Mouse (Mus musculus) liver, embryonic 13.5 days (tissue): ENCODE data around the gene Nup107. TPM values are rescaled to one million over a fixed set of nuclear protein-coding genes. Genes with fewer than 3 reads are reported as not detected.
"Not testable (repeated sequence)": the region's sequence is repeated elsewhere in the genome, so short reads cannot be mapped to it uniquely, and the experiment has no call there.

Experiments
- ATAC-seq: fragments of 200-750 bp; cut with Nextera tagmentation; 2 replicates; pipeline ENCODE4 v1.8.0; 2017; ENCODE audit warnings: low read depth, mild to moderate bottlenecking, moderate number of reproducible peaks, moderate library complexity
- DNase-seq: peaks from one replicate; pipeline ENCODE4 v3.0.0; 2022
- H3K27ac ChIP-seq: fragments of 300-500 bp; sonication (generic); 2 replicates; pipeline ENCODE4 v1.5.1; 2015; ENCODE audit warnings: moderate library complexity, mild to moderate bottlenecking, inconsistent platforms
- H3K27me3 ChIP-seq: fragments of 300-500 bp; sonication (generic); 2 replicates; pipeline ENCODE4 v1.6.1; 2015; ENCODE audit warnings: mild to moderate bottlenecking, inconsistent platforms
- H3K36me3 ChIP-seq: fragments of 300-500 bp; sonication (generic); 2 replicates; pipeline ENCODE4 v1.6.1; 2015; ENCODE audit warnings: mild to moderate bottlenecking, inconsistent platforms
- H3K4me1 ChIP-seq: fragments of 300-500 bp; sonication (generic); replicated peaks from 2 replicates; pipeline ENCODE4 v1.6.1; 2015; ENCODE audit warnings: inconsistent platforms
- H3K4me2 ChIP-seq: fragments of 300-500 bp; sonication (generic); 2 replicates; pipeline ENCODE4 v1.6.1; 2015; ENCODE audit warnings: inconsistent platforms, mild to moderate bottlenecking, moderate library complexity
- H3K4me3 ChIP-seq: fragments of 300-500 bp; sonication (generic); replicated peaks from 2 replicates; pipeline ENCODE4 v1.5.1; 2015; ENCODE audit warnings: mild to moderate bottlenecking, inconsistent platforms
- H3K9ac ChIP-seq: fragments of 300-500 bp; sonication (generic); 2 replicates; pipeline ENCODE4 v1.6.1; 2015; ENCODE audit warnings: mild to moderate bottlenecking, inconsistent platforms
- H3K9me3 ChIP-seq: fragments of 300-500 bp; sonication (generic); replicated peaks from 2 replicates; pipeline ENCODE4 v1.6.1; 2016; ENCODE audit warnings: inconsistent platforms
- WGBS: fragments of 180-500 bp; shearing (Covaris S2); methylation state at CpG from one replicate; pipeline ENCODE4 v1.1.7; 2015; ENCODE audit not compliant: insufficient replicate concordance; 5-methylcytosine and 5-hydroxymethylcytosine counted together
- polyA plus RNA-seq: library from polyadenylated mRNA; unstranded; fragments of >200 nt; fragmentation: Nextera tagmentation; extraction: Ambion mirVana; gene quantifications from 2 replicates; pipeline ENCODE4 v1.2.1, GENCODE M21; 2015

Nup107 gene
- polyA plus RNA-seq, 1 experiment from 2014 or later = 54.8 TPM

- 84% methylated on average over 10 of the region's 10 CpGs for WGBS
- Histone ChIP-seq H3K9me3 (no peaks in the 10 kb centered on the region), H3K36me3 (peaks cover 96% of the 10 kb centered on the region), H3K9ac (no peak overlapping the region), H3K27me3 (no peaks in the 10 kb centered on the region), H3K27ac (no peak overlapping the region), H3K4me1 (no peaks in the 10 kb centered on the region), H3K4me2 (no peak overlapping the region), H3K4me3 (no peak overlapping the region)
- no peak for ATAC-seq
- DNase-seq = no peak
Measured at GRCm38 (mm10) chr10:117759844-117760630, 32.5 kb downstream of the Nup107 start.

GRCm38 (mm10) chr10:117758749-117759727 is 33.5 kb downstream of the Nup107 start:
- ATAC-seq = no peak
- Histone ChIP-seq H3K9me3 (no peaks in the 10 kb centered on the region), H3K4me3 (no peak overlapping the region), H3K27ac (no peak overlapping the region), H3K4me2 (no peak overlapping the region), H3K36me3 (peaks cover 98% of the 10 kb centered on the region), H3K4me1 (peaks cover 3% of the 10 kb centered on the region; the same call in 1 of the 2 replicates), H3K27me3 (no peaks in the 10 kb centered on the region), H3K9ac (no peak overlapping the region)
- WGBS = 83% methylated on average over 18 of the region's 18 CpGs
- no peak for DNase-seq

DNA sequence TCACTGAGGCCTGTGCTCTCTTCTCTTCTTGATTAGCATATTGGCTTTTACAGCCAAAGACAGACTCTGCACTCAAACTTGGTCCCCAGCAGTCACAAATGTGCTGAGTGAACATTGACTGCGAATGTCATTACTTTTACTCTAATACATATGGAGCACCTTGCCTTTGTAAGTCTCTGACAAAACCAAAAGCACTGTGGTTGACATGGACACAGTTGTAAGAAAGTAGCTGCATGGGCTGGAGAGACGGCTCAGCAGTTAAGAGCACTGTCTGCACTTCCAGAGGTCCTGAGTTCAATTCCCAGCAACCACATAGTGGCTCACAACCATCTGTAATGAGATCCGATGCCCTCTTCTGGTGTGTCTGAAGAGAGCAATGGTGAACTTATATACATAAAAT is 34.2 kb downstream of the Nup107 start:
- not testable (repeated sequence) for H3K27me3 ChIP-seq, DNase-seq, H3K9ac ChIP-seq, H3K4me3 ChIP-seq, H3K4me1 ChIP-seq, H3K27ac ChIP-seq, H3K9me3 ChIP-seq, ATAC-seq, H3K4me2 ChIP-seq
- peaks cover 96% of the 10 kb centered on the region for H3K36me3 ChIP-seq
- WGBS = 92% methylated on average over 3 of the region's 3 CpGs

DNA sequence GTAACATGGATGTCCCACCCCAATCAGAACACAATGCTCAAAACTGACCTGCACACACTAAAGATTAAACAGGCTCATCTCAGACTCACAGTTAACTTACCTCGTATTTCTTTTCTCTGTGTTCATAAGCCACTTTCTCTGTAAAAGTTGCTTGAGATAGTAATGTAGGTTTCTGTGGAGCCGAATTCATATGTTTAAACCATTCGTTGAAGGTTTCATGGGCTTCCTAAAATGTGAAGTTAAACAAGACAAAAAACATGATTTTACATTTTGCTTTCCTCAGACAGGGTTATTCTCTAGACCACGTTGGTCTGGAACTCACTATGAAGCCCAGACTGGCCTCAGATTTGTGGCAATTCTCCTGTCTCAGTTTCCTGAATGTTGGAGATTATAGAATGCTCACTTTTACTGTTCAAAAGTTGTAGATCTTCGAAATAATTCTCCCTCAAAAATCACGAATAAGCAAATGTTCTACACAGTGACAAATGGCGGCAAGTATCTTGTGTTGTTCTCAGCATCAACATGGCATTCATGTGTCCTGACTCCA is 34.6 kb downstream of the Nup107 start:
- ATAC-seq (no peak), DNase-seq (no peak)
- no peak overlapping the region for H3K27ac ChIP-seq
- H3K36me3 ChIP-seq = peaks cover 96% of the 10 kb centered on the region
- H3K4me3 ChIP-seq = no peak overlapping the region
- WGBS = 81% methylated on average over 7 of the region's 7 CpGs
- peaks cover 3% of the 10 kb centered on the region; the same call in 1 of the 2 replicates for H3K4me1 ChIP-seq
- H3K9me3 ChIP-seq = no peaks in the 10 kb centered on the region
- no peaks in the 10 kb centered on the region for H3K27me3 ChIP-seq
- H3K9ac ChIP-seq = no peak overlapping the region
- no peak overlapping the region for H3K4me2 ChIP-seq

- Histone ChIP-seq H3K9ac (no peak overlapping the region), H3K27ac (no peak overlapping the region), H3K4me1 (peaks cover 3% of the 10 kb centered on the region; the same call in 1 of the 2 replicates), H3K4me3 (no peak overlapping the region), H3K36me3 (peaks cover 96% of the 10 kb centered on the region), H3K9me3 (no peaks in the 10 kb centered on the region), H3K4me2 (no peak overlapping the region), H3K27me3 (no peaks in the 10 kb centered on the region)
- no peak for ATAC-seq
- WGBS = 68% methylated on average over 1 of the region's 1 CpGs
- no peak for DNase-seq
Measured at GRCm38 (mm10) chr10:117757259-117757658, 35.2 kb downstream of the Nup107 start.

DNA sequence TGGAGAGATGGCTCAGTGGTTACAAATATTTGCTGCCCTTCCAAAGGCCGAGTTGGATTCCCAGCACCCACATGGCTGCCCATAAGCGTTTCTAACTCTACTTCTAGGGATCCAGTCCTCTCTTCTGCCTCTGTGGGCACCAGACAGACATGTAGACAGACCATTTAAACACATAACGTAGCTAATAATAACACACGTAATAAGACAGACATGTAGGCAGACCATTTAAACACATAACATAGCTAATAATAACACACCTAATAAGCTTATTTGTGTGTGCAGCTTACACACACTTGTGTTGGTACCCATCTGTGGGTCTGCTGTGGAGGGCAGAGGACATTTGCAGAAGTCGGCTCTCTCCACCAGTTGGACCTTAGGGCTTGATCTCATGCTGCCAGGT is 35.7 kb downstream of the Nup107 start:
- Histone ChIP-seq H3K27me3 (no peaks in the 10 kb centered on the region), H3K9me3 (no peaks in the 10 kb centered on the region), H3K36me3 (peaks cover 96% of the 10 kb centered on the region), H3K27ac (no peak overlapping the region), H3K4me1 (peaks cover 3% of the 10 kb centered on the region; the same call in 1 of the 2 replicates), H3K4me2 (no peak overlapping the region), H3K9ac (no peak overlapping the region), H3K4me3 (no peak overlapping the region)
- ATAC-seq (no peak), DNase-seq (no peak)
- WGBS = 81% methylated on average over 5 of the region's 5 CpGs

- Histone ChIP-seq H3K4me1 (peaks cover 3% of the 10 kb centered on the region; the same call in 1 of the 2 replicates), H3K4me3 (no peak overlapping the region), H3K27ac (peak overlapping the region; percentile 44), H3K36me3 (peaks cover 96% of the 10 kb centered on the region), H3K9ac (no peak overlapping the region), H3K27me3 (no peaks in the 10 kb centered on the region), H3K4me2 (no peak overlapping the region), H3K9me3 (no peaks in the 10 kb centered on the region)
- WGBS = 73% methylated on average over 11 of the region's 11 CpGs
- ATAC-seq = 0 out of 2 replicates have a peak, but pooled peaks have one; percentile 11
- DNase-seq = no peak
Measured at GRCm38 (mm10) chr10:117755799-117756467, 36.6 kb downstream of the Nup107 start.

DNA sequence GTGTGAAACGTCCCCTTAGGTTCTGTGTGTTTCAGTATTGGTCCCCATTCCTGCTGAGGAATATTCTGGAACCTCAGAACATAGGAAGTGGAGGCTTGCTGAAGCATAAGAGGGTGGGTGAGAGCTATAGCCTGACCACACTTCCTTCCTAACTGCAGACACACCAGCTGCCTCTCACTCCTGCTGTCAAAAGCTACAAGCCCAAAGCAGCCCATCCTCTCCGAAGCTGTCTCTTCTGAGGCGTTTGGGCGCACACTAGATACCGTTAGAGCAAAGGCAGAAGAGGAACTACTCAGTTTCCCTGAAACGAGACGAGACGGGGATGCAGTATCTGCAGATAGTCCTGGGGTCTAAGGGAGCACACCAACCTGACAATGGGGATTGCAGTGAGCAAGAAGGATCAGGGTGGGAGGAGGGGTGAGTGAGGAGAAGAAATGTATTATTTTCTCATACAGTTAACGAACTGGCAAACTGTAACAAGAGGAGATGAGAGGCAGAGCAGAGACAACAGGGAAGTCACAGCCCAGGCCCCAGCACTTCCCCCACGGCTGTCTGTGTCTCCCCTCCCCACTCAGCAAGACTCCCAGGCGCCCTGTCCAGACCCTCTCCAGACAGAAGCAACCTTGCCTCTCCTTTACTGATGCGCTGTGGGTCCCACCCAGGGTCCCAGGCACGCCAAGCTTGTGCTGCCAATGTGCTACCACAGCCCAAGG is 37.3 kb downstream of the Nup107 start:
- peak overlapping the region; percentile 44 for H3K27ac ChIP-seq
- H3K4me3 ChIP-seq = no peak overlapping the region
- 46% methylated on average over 13 of the region's 13 CpGs for WGBS
- no peaks in the 10 kb centered on the region for H3K27me3 ChIP-seq
- H3K9me3 ChIP-seq = no peaks in the 10 kb centered on the region
- peaks cover 3% of the 10 kb centered on the region; the same call in 1 of the 2 replicates for H3K4me1 ChIP-seq
- peak; percentile 42 for ATAC-seq
- no peak overlapping the region for H3K4me2 ChIP-seq
- H3K36me3 ChIP-seq = peaks cover 93% of the 10 kb centered on the region
- no peak overlapping the region for H3K9ac ChIP-seq
- DNase-seq = no peak

GRCm38 (mm10) chr10:117754609-117754940 is 37.9 kb downstream of the Nup107 start:
- WGBS = 85% methylated on average over 7 of the region's 7 CpGs
- peaks cover 93% of the 10 kb centered on the region for H3K36me3 ChIP-seq
- no peak overlapping the region for H3K4me3 ChIP-seq
- no peak overlapping the region for H3K9ac ChIP-seq
- H3K4me2 ChIP-seq = no peak overlapping the region
- ATAC-seq = no peak
- no peaks in the 10 kb centered on the region for H3K9me3 ChIP-seq
- H3K4me1 ChIP-seq = peaks cover 3% of the 10 kb centered on the region; the same call in 1 of the 2 replicates
- no peaks in the 10 kb centered on the region for H3K27me3 ChIP-seq
- no peak for DNase-seq
- peak overlapping the region; percentile 44 for H3K27ac ChIP-seq
